Comparison of ENCODE assay signal across 8 mouse cellular contexts in genomic region chr6:94729847-94730246, GRCm38 (mm10). TPM values are rescaled to one million over a fixed set of nuclear protein-coding genes. Genes with fewer than 3 reads are reported as not detected.
DNase-seq lines count a peak whose midpoint lies in the region; ATAC-seq and TF ChIP-seq lines count a peak whose summit lies in the region.

No protein-coding gene starts in this region.

- no peaks in the 10 kb centered on the region for H3K4me1 ChIP-seq in MEL (ENCODE audit: control insufficient read depth in 1 of 2, insufficient read depth in 2 of 2, low read length in 2 of 2)
- peaks cover 3% of the 10 kb centered on the region; the same call in 1 of the 2 replicates for H3K4me1 ChIP-seq in lung, postnatal 0 days (ENCODE audit: insufficient read depth, low read depth, low read length)
- H3K4me1 ChIP-seq in embryonic facial prominence, embryonic 10.5 days, result peaks cover 15% of the 10 kb centered on the region

- no peaks in the 10 kb centered on the region for H3K36me3 ChIP-seq in MEL (ENCODE audit: control insufficient read depth in 1 of 2, insufficient read depth in 2 of 2, low read length in 2 of 2)
- H3K36me3 ChIP-seq in lung, postnatal 0 days (ENCODE audit: insufficient read depth, low read length), result no peaks in the 10 kb centered on the region
- no peaks in the 10 kb centered on the region for H3K36me3 ChIP-seq in embryonic facial prominence, embryonic 10.5 days (replicated peaks)

- peak in 1 of 2 experiments; percentile 27; a peak in 1 of 4 replicates for TF ChIP-seq POLR2A in MEL (IDR thresholded peaks at IDR 0.05; ENCODE audit: control insufficient read depth in 1 of 2, insufficient read depth in 1 of 2, low read depth in 1 of 2, low read length in 2 of 2, poor library complexity in 1 of 2)

- no peaks in the 10 kb centered on the region; a peak in 1 of 4 replicates for H3K27me3 ChIP-seq in MEL (ENCODE audit: control insufficient read depth in 1 of 2, insufficient read depth in 2 of 2, low read length in 2 of 2)
- no peaks in the 10 kb centered on the region for H3K27me3 ChIP-seq in lung, postnatal 0 days (replicated peaks; ENCODE audit: insufficient read depth, low read length)
- peaks cover 4% of the 10 kb centered on the region; the same call in 1 of the 2 replicates for H3K27me3 ChIP-seq in embryonic facial prominence, embryonic 10.5 days (replicated peaks; ENCODE audit: low read depth, poor library complexity, severe bottlenecking)

- no peak overlapping the region for H3K27ac ChIP-seq in MEL (ENCODE audit: control insufficient read depth, low read depth, low read length)
- H3K27ac ChIP-seq in lung, postnatal 0 days (ENCODE audit: low read length), result no peak overlapping the region
- H3K27ac ChIP-seq in embryonic facial prominence, embryonic 10.5 days (replicated peaks), result no peak overlapping the region

- peak overlapping the region; percentile 27 to 43 for H3K4me3 ChIP-seq in MEL (ENCODE audit: control insufficient read depth in 1 of 2, insufficient read depth in 1 of 2, low read depth in 2 of 2, low read length in 2 of 2)
- no peak overlapping the region; the same call in 1 of the 2 replicates for H3K4me3 ChIP-seq in lung, postnatal 0 days (ENCODE audit: low read depth, low read length)
- H3K4me3 ChIP-seq in embryonic facial prominence, embryonic 10.5 days, result no peak overlapping the region

- H3K9ac ChIP-seq in MEL (ENCODE audit: control insufficient read depth, low read depth, low read length, poor library complexity, severe bottlenecking), result no peak overlapping the region; the same call in 1 of the 2 replicates
- no peak overlapping the region for H3K9ac ChIP-seq in lung, postnatal 0 days (replicated peaks; ENCODE audit: low read depth)

- H3K79me2 ChIP-seq in MEL (ENCODE audit: control insufficient read depth, insufficient read depth, low read length, poor library complexity), result no peaks in the 10 kb centered on the region

- TF ChIP-seq CTCF in MEL (IDR thresholded peaks at IDR 0.05 in 2 of 3, conservative IDR thresholded peaks at IDR 0.05 in 1 of 3; ENCODE audit: control insufficient read depth in 1 of 3, insufficient read depth in 1 of 3, low read depth in 2 of 3, low read length in 3 of 3, poor library complexity in 1 of 3, severe bottlenecking in 1 of 3), result no peak
- no peak for TF ChIP-seq CTCF in lung, postnatal 0 days (IDR thresholded peaks at IDR 0.05)

- ATAC-seq in lung, postnatal 0 days, result peak; percentile 71

- DNase-seq in MEL (ENCODE audit: low read depth, low spot score), result peak; percentile 64
- peak; percentile 7 to 10 for DNase-seq in cerebellum, postnatal 36 days
- DNase-seq in kidney, adult 9 months, result peak; percentile 72
- DNase-seq in lung, postnatal 0 days (ENCODE audit: low spot score), result peak; percentile 56
- DNase-seq in right cerebral cortex, postnatal 10 days (ENCODE audit: low spot score in 2 of 2), result no peak
- DNase-seq in embryonic facial prominence, embryonic 10.5 days (ENCODE audit: low spot score), result no peak
- DNase-seq in right cerebral cortex, adult 2 months (ENCODE audit: low spot score in 2 of 2), result no peak
- DNase-seq in left cerebral cortex, postnatal 36 days (ENCODE audit: low spot score in 2 of 2), result no peak

- intact Hi-C loops in left cerebral cortex, postnatal 36 days (cut with DNase I), result no loop called here

- peak in 1 of 2 experiments; percentile 42; a peak in 1 of 4 replicates for TF ChIP-seq EP300 in MEL (IDR thresholded peaks at IDR 0.05; ENCODE audit: low read depth in 1 of 2, low read length in 2 of 2)
- no peak for TF ChIP-seq EP300 in lung, postnatal 0 days (IDR thresholded peaks at IDR 0.05)

- peak overlapping the region; percentile 41 for H3K4me2 ChIP-seq in lung, postnatal 0 days (replicated peaks; ENCODE audit: low read depth, low read length)

- no peak for TF ChIP-seq RAD21 in MEL (IDR thresholded peaks at IDR 0.05; ENCODE audit: low read depth, low read length)

- no peaks in the 10 kb centered on the region for H3K9me3 ChIP-seq in MEL (replicated peaks; ENCODE audit: insufficient read depth, low read length)
- no peaks in the 10 kb centered on the region for H3K9me3 ChIP-seq in lung, postnatal 0 days (ENCODE audit: low read length)
- no peaks in the 10 kb centered on the region for H3K9me3 ChIP-seq in embryonic facial prominence, embryonic 10.5 days

- WGBS in lung, postnatal 0 days, result 16% methylated on average over 18 of the region's 18 CpGs
- 73% methylated on average over 18 of the region's 18 CpGs for WGBS in embryonic facial prominence, embryonic 10.5 days

TF ChIP-seq in MEL, 35 proteins besides CTCF, POLR2A, EP300 and RAD21:
- TF ChIP-seq MXI1 (IDR thresholded peaks at IDR 0.05; ENCODE audit: low read depth, low read length) (no peak), E2F4 (IDR thresholded peaks at IDR 0.05; ENCODE audit: borderline replicate concordance, low read depth, low read length) (no peak), ELF1 (IDR thresholded peaks at IDR 0.05; ENCODE audit: low read depth, low read length) (0 out of 2 replicates have a peak, but pooled peaks have one; percentile 35), MEF2A (IDR thresholded peaks at IDR 0.05; ENCODE audit: extremely low read depth, insufficient replicate concordance, low read depth, low read length, poor library complexity, severe bottlenecking) (no peak), USF2 (IDR thresholded peaks at IDR 0.05; ENCODE audit: borderline replicate concordance in 1 of 2, insufficient read depth in 1 of 2, low read depth in 1 of 2, low read length in 2 of 2) (no peak)

RNA-seq across cellular contexts. Expression of gene Lrig1, which starts 29.9 kb away (rescaled TPM):
- 0.52 and 0.58 TPM in 2 replicates for total RNA-seq in MEL (2012; rRNA removed)
- under 1 TPM in 1 of 2 experiments, not detected in 1; 0.75 TPM for polyA plus RNA-seq in MEL (2012; ENCODE audit: insufficient read depth in 1 of 2, insufficient read length in 2 of 2, low read depth in 1 of 2, low replicate concordance in 2 of 2, missing spikeins in 1 of 2)
- 8.1 and 9.2 TPM in 2 replicates for polyA plus RNA-seq in lung, postnatal 0 days (2015; fragmentation: Nextera tagmentation; extraction: Ambion mirVana)
- polyA plus RNA-seq in embryonic facial prominence, embryonic 10.5 days (2016; fragmentation: Nextera tagmentation; extraction: Ambion mirVana), result 11.7 and 11.8 TPM in 2 replicates
- total RNA-seq in left cerebral cortex, postnatal 36 days (2021), result 10 to 100 TPM; 27.2 to 27.7 TPM

Comparison
In these comparisons a context has a peak if more than half of its experiments do, and no peak if none do; other contexts are left out.
1. DNase-seq: peak in MEL (single experiment), cerebellum, postnatal 36 days (2 of 2), kidney, adult 9 months (single experiment) and lung, postnatal 0 days (single experiment); none in right cerebral cortex, postnatal 10 days (0 of 2), embryonic facial prominence, embryonic 10.5 days (single experiment), right cerebral cortex, adult 2 months (0 of 2) and left cerebral cortex, postnatal 36 days (0 of 2).
2. H3K4me3 ChIP-seq: peak in MEL (2 of 2); none in lung, postnatal 0 days (single experiment) and embryonic facial prominence, embryonic 10.5 days (single experiment).